Mouse (Mus musculus) spleen, postnatal 0 days (tissue): ENCODE results near the gene Dpp7. TPM values are rescaled to one million over a fixed set of nuclear protein-coding genes. Genes with fewer than 3 reads are reported as not detected.

ENCODE experiments used
- polyA plus RNA-seq: library from polyadenylated mRNA; unstranded; fragments of >200 nt; fragmentation: Nextera tagmentation; extraction: Ambion mirVana; gene quantifications from 2 replicates; pipeline ENCODE4 v1.2.1, GENCODE M21; 2015

Gene Dpp7
- 8.5 and 10.1 TPM in 2 replicates for polyA plus RNA-seq

DNA sequence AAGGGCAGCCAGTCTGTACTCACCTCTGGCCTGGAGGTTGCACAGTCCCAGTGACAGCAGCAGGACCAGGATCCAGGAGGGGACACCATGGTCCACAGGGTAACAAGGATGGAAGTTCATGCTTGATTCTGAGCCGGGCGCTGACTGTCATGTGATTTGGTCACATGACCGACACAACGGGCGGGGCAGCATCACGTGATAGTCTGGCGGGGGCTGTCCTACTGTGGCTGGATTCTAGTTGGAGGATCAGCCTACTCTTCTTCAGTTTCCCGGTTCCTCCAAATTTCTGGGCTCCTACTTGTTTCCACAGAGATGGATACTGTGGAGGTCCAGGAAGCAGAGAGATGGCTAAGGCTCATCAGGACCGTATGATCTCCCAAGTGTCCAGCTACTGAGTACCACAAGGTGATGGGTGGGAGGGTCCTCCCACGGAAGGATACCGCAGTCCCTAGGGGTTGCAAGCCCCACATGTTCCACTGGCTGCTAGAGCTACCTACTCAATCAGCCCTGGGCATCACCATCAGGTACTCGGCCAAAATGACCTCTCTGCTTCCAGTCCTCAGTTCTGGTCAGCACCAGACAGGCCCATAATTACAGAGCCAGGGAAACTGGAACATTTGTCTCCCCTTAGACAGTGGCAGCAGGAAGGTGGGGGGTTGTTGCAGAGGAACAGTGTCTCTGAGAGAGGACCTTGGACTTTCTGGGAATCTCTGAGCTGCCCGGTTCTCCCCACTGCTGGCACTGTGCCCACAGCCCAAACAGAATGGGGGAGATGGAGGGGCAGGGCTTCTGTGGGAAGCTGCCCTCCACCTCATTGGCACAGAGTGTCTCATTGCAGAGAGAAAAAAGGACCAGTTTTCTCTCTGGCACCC, at the start of gene Dpp7:
Gene Dpp7, minus strand, starts transcription at position 152 of the 872 bp plus-strand sequence.

DNA sequence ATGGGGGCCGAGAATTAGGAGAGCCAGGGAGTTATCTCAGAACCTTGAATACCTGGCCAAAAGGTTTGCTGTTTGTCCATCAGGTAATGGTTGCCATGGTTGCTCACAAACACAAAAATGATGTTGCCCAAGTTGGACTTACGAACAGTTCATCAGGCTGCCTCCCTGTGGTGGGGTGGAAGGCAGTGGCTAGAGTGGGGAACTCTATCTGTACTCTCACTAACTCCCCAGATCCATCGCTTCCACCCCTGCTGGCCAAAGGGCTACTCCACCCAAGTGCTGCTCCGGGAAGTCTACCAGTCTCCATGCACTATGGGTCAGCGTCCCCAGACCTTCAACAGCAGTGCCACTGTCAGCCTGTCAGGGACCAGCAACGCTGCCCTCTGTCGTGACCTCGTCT, 42.9 kb upstream of the Dpp7 start, which contains the start of gene Npdc1:
Gene Npdc1, plus strand, starts transcription at position 301 of the 400 bp plus-strand sequence.

DNA sequence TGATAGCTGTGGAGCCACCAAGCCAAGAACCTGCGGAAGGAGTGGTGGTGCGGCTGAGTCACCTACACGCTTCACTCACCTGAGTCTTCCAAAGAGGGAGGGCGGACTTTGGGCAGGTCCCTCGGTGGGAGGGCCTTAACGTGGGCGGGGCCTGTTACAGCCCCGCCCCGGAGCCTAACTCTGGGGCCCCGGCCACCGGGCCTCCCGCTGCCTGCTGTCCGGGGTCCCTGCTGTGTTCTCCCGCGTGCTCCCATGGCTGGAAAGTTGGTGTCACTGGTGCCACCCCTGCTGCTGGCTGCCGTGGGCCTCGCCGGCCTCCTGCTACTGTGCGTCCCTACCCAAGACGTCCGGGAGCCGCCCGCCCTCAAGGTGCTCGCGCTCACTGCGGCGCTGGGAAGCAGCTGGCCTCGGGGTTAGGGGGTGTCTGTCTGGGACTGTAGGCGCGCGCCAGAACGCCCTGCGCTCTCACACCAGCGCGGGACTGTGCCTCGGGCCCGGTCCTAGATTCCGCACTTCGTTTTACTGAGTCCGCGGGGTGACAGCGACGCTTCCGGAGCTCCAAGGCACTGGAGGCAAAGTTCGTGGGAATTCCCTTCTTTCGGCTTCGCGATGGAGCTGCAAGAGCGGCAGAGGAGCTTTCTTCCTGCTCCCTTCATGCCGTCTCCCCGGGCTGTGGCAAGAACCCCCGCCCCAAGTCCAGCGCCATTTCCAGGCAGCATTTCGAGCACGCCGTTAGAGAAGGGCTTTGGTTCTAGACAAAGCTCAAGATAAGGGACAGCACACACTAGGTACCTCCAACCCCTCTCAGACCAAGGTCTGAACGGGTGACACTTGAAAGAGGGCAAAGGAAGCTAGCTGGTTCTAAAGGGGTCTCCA, 39.8 kb upstream of the Dpp7 start, which contains the start of gene Entpd2:
Gene Entpd2, plus strand, starts transcription at position 154 of the 876 bp plus-strand sequence.

DNA sequence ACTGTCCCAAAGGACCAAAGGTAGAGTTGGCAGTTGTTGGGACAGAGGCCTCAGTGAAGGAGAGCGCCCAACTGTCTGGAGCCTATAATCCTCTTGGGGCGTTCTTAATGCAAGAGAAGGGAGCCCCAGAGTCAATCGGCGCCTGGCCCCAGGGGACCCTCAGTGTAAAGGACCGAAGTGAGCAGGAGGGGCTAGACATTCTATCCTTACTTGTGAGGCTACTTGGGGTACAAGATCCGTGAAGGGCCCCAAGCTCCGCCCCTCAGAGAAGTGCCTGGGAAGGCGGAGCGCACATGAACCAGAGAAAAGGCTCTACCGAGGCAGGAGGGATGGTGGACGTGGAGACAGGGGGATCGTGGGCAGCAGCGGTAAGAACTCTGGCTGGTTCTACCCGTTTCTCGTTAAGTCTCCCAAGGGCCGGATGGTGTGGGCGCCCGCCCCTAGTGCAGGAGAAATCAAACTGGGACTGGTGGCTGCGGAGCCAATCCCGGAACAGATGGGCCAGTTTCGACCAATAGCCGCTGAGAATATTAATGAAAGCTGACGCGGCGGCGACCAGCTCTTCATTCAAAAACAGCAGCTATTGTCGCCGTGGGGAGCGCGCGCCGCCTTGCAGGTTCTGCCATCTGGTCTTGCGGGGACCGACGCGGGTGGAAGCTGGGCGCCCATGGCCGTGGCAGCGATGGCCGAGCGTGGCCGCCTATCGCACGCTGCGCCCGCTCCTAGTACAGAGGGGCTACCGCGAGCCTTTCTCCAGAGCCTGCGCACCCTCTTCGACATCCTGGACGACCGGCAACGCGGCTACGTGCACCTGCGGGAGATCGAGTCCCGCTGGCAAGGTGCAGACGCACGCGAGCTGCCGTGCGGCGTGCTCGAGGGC, 15.8 kb upstream of the Dpp7 start, which contains the start of gene Sapcd2:
Gene Sapcd2, plus strand, starts transcription at position 558 of the 880 bp plus-strand sequence.

DNA sequence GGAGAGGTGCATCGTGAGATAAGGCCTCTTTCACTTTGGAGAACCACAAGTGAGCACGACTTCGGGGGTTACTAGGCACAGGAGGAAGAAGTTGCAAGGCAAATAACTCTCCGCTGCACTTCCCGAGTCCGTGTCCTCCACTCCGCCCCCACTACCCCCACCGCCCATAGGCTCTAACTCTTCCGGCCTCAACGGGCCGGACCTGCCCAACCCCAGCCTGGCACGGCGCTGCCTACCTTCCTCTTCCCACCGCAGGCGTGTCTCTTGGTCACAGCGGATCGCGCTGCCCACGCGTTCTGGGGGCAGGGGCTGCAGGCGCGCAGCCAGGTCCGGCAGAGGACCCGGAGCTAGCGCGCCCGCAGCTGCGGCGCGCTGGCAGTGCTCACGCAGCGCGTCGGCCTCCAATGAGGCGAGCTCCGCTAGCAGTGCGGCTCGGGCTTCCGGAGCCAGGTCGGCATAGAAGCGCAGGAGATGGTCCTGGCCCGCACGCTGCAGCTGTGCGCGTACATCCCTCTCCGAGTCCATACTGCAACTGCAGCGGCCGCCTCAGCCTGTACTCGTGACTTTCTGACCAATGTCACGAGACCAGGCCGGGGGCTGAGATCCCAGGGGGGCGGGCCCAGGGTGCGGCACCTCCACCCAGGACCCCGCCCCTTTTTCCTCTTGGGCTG, 9.1 kb upstream of the Dpp7 start, which contains the start of gene Uap1l1:
Gene Uap1l1, minus strand, starts transcription at position 592 of the 671 bp plus-strand sequence.

DNA sequence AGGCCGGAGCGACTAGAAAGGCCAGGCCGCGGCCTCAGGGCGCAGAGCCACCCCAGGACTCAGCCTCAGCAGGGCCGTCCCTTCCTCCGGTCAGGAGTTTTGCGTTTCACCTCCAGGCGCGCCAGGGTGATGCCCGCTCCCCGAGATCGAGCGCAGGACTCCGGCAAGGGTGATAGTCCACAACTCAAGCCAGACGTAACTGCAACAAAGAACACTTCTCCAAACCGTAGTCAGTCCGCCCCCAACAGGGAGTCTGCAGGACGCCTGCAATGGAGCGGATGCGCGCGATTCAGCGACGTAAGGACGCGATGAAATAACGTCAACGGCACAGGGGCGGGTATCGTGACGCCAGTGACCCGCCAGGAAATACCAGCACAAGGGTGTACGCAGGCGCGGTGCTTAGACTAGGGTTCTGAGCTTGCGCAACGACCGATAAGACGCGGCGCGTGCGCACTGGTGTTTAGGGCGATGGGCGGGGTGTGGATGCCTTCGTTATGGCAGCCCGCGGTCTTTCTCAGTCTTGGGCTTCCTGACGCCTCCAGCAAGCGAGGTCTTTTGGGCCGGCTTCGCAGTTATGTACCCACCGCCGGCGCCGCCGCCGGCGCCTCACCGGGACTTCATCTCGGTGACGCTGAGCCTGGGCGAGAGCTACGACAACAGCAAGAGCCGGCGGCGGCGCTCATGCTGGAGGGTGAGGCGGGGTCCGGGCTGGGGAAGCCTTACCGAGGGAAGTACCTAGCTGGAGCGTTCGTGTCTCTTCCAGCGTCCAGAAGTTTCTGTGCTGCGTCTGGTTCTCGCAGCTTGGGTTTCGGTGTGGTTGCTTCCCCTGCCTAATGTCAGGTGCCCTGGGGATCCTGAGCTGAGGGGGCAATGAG, 23.6 kb downstream of the Dpp7 start, which contains the start of gene Man1b1:
Gene Man1b1, plus strand, starts transcription at position 53 of the 875 bp plus-strand sequence.

DNA sequence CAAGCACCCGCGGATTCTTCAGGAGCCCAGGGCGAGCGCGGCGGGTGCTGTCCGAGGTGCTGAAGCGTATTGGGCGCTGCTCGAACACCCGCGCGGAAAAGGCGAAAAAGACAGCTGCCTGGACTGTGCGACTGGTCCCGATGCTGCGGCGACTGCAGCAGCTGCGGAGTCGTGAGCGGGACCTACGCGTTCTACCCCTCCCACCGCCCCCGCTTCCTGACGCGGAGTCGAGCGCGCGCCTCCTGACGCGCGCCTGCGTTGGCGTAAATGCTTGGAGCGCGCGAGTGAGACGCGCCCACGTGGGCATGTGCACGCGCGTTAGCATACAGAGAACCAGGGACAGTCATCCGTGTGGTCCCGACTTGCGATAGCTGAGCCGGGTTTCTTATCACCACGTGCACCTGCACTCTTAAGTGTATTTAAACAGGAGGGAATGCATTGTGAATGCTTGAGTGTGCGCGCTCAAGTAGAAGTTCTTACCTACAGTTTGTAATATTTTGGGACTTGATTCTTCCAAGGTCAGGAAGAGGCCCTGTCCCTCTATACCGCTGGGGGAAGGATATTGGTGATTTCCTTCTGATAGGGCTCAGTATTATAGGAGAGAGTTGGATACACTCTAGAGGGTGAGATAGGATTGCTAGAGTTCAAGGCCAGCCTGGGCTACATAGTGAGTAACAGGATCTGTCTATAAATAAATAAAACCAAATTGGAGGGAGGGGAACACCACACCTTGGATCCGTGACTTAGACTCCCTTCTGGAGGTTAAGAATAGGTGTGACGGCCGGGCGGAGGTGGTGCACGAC, 37.0 kb downstream of the Dpp7 start, which contains the start of gene Grin1:
Gene Grin1, minus strand, starts transcription at position 217 of the 803 bp plus-strand sequence.

Other genes with a start within 250 kb of the Dpp7 start
- gene Nrarp, start 175.6 kb downstream of the Dpp7 start, polyA plus RNA-seq = 5.3 and 5.6 TPM in 2 replicates
- 9.0 and 12.1 TPM in 2 replicates for gene Tor4a, start 159.5 kb downstream of the Dpp7 start, polyA plus RNA-seq
- 46.6 and 50.8 TPM in 2 replicates for gene Nelfb, start 144.9 kb downstream of the Dpp7 start, polyA plus RNA-seq
- gene Stpg3, start 141.7 kb downstream of the Dpp7 start, polyA plus RNA-seq = not detected in 2 replicates
- gene Fam166a, start 137.6 kb downstream of the Dpp7 start, polyA plus RNA-seq = 0.82 and 1.2 TPM in 2 replicates
- gene Tubb4b, start 131.7 kb downstream of the Dpp7 start, polyA plus RNA-seq = 605 and 682 TPM in 2 replicates
- 0.07 TPM in 1 of 2 replicates, not detected in the other for gene Slc34a3, start 122.0 kb downstream of the Dpp7 start, polyA plus RNA-seq
- gene Rnf224, start 119.6 kb downstream of the Dpp7 start, polyA plus RNA-seq = 0.10 TPM in 1 of 2 replicates, not detected in the other
- gene Rnf208, start 114.1 kb downstream of the Dpp7 start, polyA plus RNA-seq = 0.69 and 0.85 TPM in 2 replicates
- gene Cysrt1, start 113.9 kb downstream of the Dpp7 start, polyA plus RNA-seq = not detected in 2 replicates
- 2.9 and 3.5 TPM in 2 replicates for gene AL732309.1, start 109.5 kb downstream of the Dpp7 start, polyA plus RNA-seq
- 31.2 and 35.2 TPM in 2 replicates for gene Tmem203, start 100.9 kb downstream of the Dpp7 start, polyA plus RNA-seq
- gene Tprn, start 93.7 kb downstream of the Dpp7 start, polyA plus RNA-seq = 7.7 and 9.0 TPM in 2 replicates
- 176 and 182 TPM in 2 replicates for gene Ssna1, start 83.9 kb downstream of the Dpp7 start, polyA plus RNA-seq
- gene Anapc2, start 83.9 kb downstream of the Dpp7 start, polyA plus RNA-seq = 45.1 and 48.8 TPM in 2 replicates
- not detected in 2 replicates for gene Tmem210, start 68.2 kb downstream of the Dpp7 start, polyA plus RNA-seq
- not detected in 2 replicates for gene Lrrc26, start 66.4 kb downstream of the Dpp7 start, polyA plus RNA-seq
- 0.06 TPM in 1 of 2 replicates, not detected in the other for gene Grin1, start 37.2 kb downstream of the Dpp7 start, polyA plus RNA-seq
- 30.8 and 37.7 TPM in 2 replicates for gene Man1b1, start 24.0 kb downstream of the Dpp7 start, polyA plus RNA-seq
- gene Uap1l1, start 9.3 kb upstream of the Dpp7 start, polyA plus RNA-seq = 20.1 and 27.6 TPM in 2 replicates
- gene Sapcd2, start 16.0 kb upstream of the Dpp7 start, polyA plus RNA-seq = 28.3 and 28.4 TPM in 2 replicates
- gene Entpd2, start 39.5 kb upstream of the Dpp7 start, polyA plus RNA-seq = 1.3 and 2.0 TPM in 2 replicates
- 11.4 and 14.1 TPM in 2 replicates for gene Npdc1, start 43.0 kb upstream of the Dpp7 start, polyA plus RNA-seq
- 1.7 and 2.6 TPM in 2 replicates for gene Fut7, start 66.9 kb upstream of the Dpp7 start, polyA plus RNA-seq
- 1.5 and 1.6 TPM in 2 replicates for gene Abca2, start 72.3 kb upstream of the Dpp7 start, polyA plus RNA-seq
- gene Clic3, start 100.5 kb upstream of the Dpp7 start, polyA plus RNA-seq = 4.8 and 4.9 TPM in 2 replicates
- 22.5 and 28.9 TPM in 2 replicates for gene Paxx, start 104.7 kb upstream of the Dpp7 start, polyA plus RNA-seq
- gene Ptgds, start 113.7 kb upstream of the Dpp7 start, polyA plus RNA-seq = 1.7 and 2.4 TPM in 2 replicates
- gene Lcn12, start 137.6 kb upstream of the Dpp7 start, polyA plus RNA-seq = not detected in 2 replicates
- gene Fbxw5, start 144.4 kb upstream of the Dpp7 start, polyA plus RNA-seq = 30.8 and 34.7 TPM in 2 replicates
- 2.9 and 3.8 TPM in 2 replicates for gene C8g, start 145.4 kb upstream of the Dpp7 start, polyA plus RNA-seq
- gene Traf2, start 190.6 kb upstream of the Dpp7 start, polyA plus RNA-seq = 19.0 and 19.7 TPM in 2 replicates
- gene Edf1, start 201.5 kb upstream of the Dpp7 start, polyA plus RNA-seq = 166 and 189 TPM in 2 replicates
- 0.29 and 0.80 TPM in 2 replicates for gene Mamdc4, start 218.5 kb upstream of the Dpp7 start, polyA plus RNA-seq
- gene Phpt1, start 218.9 kb upstream of the Dpp7 start, polyA plus RNA-seq = 52.5 and 57.5 TPM in 2 replicates
- 0.02 and 0.45 TPM in 2 replicates for gene Ajm1, start 225.4 kb upstream of the Dpp7 start, polyA plus RNA-seq